Mouse (Mus musculus) hindbrain, embryonic 12.5 days (tissue): Measurements from ENCODE around the gene Wasl. TPM values are rescaled to one million over a fixed set of nuclear protein-coding genes. Genes with fewer than 3 reads are reported as not detected.

Experiments
- ATAC-seq: fragments of 200-750 bp; cut with Nextera tagmentation; 2 replicates; pipeline ENCODE4 v1.8.0; 2017; ENCODE audit warnings: moderate TSS enrichment; ENCODE audit not compliant: low FRiP score
- H3K27ac ChIP-seq: fragments of 300-500 bp; sonication (generic); 2 replicates; pipeline ENCODE4 v1.5.1; 2016; ENCODE audit warnings: mild to moderate bottlenecking
- H3K27me3 ChIP-seq: fragments of 300-500 bp; sonication (generic); 2 replicates; pipeline ENCODE4 v1.6.1; 2016; ENCODE audit warnings: mild to moderate bottlenecking
- H3K36me3 ChIP-seq: fragments of 300-500 bp; sonication (generic); 2 replicates; pipeline ENCODE4 v1.6.1; 2016; ENCODE audit warnings: mild to moderate bottlenecking
- H3K4me1 ChIP-seq: fragments of 300-500 bp; sonication (generic); 2 replicates; pipeline ENCODE4 v1.6.1; 2016
- H3K4me2 ChIP-seq: fragments of 300-500 bp; sonication (generic); replicated peaks from 2 replicates; pipeline ENCODE4 v1.6.1; 2016; ENCODE audit warnings: mild to moderate bottlenecking
- H3K4me3 ChIP-seq: fragments of 300-500 bp; sonication (generic); 2 replicates; pipeline ENCODE4 v1.5.1; 2016; ENCODE audit warnings: mild to moderate bottlenecking
- H3K9ac ChIP-seq: fragments of 300-500 bp; sonication (generic); 2 replicates; pipeline ENCODE4 v1.6.1; 2016; ENCODE audit warnings: mild to moderate bottlenecking, moderate library complexity
- H3K9me3 ChIP-seq: fragments of 300-500 bp; sonication (generic); replicated peaks from 2 replicates; pipeline ENCODE4 v1.6.1; 2016; ENCODE audit warnings: mild to moderate bottlenecking
- WGBS: fragments of 180-500 bp; shearing (Covaris S2); methylation state at CpG from one replicate; pipeline ENCODE4 v1.1.7; 2016; 5-methylcytosine and 5-hydroxymethylcytosine counted together
- polyA plus RNA-seq: library from polyadenylated mRNA; unstranded; fragments of >200 nt; fragmentation: Nextera tagmentation; extraction: Ambion mirVana; gene quantifications from 2 replicates; pipeline ENCODE4 v1.2.1, GENCODE M21; 2016

Wasl gene
- polyA plus RNA-seq, 1 experiment from 2014 or later: 78.9 TPM

DNA sequence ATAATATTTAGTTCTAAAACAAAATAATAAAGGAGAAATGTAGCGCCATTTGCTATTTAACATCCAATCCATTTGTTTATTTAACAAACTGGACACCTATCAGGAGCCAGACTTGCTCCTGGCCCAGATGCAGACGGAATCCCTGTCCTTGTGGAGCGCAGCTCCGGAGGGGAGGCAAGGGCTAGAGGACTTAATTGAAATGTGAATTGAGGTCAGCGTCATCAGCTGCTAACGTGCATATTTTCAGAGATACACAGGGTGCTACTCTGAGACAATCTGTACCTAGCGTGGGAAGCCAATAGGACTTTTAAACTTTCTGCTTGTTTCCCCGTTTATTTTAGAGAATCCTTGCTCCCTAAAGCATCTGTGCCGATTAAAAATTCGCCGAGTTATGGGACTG lies 94.5 kb downstream of the Wasl start:
- no peaks in the 10 kb centered on the region for H3K4me1 ChIP-seq
- no peaks in the 10 kb centered on the region for H3K9me3 ChIP-seq
- H3K27me3 ChIP-seq: no peaks in the 10 kb centered on the region
- no peak overlapping the region for H3K4me2 ChIP-seq
- no peak for ATAC-seq
- no peak overlapping the region for H3K9ac ChIP-seq
- no peaks in the 10 kb centered on the region for H3K36me3 ChIP-seq
- H3K4me3 ChIP-seq: no peak overlapping the region
- no peak overlapping the region for H3K27ac ChIP-seq
- 79% methylated on average over 11 of the region's 11 CpGs for WGBS

DNA sequence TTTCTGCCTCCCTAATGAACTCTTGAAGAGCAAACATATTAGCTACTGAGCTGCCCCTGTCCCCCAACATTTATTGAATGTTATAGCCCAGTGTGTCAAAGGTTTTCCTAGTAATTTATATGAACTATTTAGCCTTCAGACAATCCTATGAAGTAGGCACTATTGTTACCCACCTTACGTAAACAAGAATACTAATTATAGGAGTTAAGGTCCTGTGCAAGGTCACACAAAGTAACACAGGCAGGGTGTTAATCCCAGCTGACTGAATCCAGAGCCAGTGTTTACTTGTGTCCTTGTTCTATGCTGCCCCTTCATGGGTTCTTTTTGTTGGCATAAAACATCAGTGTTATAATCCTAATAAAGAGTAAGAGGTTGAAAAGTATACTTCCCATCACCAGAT lies 95.1 kb downstream of the Wasl start:
- no peak overlapping the region for H3K4me2 ChIP-seq
- H3K9ac ChIP-seq: no peak overlapping the region
- ATAC-seq: no peak
- H3K9me3 ChIP-seq: no peaks in the 10 kb centered on the region
- no peak overlapping the region for H3K27ac ChIP-seq
- H3K27me3 ChIP-seq: no peaks in the 10 kb centered on the region
- 94% methylated on average over 1 of the region's 1 CpGs for WGBS
- H3K4me3 ChIP-seq: no peak overlapping the region
- no peaks in the 10 kb centered on the region for H3K36me3 ChIP-seq
- no peaks in the 10 kb centered on the region for H3K4me1 ChIP-seq

DNA sequence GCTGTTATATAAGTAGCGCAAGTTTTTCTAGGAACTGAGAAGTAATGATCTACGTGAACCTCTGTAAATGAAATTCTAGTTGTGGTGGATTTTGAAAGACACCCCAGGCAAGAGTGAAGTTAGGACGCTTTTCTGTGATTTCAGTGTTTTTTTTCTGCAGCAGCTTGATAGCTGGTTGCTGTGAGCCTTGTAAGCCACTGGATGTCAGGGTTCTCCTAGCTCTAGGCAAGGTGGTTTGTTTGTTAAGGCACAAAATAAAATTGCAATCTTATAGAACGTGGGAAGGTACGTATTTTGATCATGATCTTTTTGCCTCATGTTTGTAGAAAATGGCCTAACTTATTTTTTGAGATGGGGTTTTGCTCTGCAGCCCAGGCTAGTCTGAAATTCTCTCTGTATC lies 95.8 kb downstream of the Wasl start:
- no peak overlapping the region for H3K4me3 ChIP-seq
- no peak for ATAC-seq
- H3K36me3 ChIP-seq: no peaks in the 10 kb centered on the region
- 87% methylated on average over 5 of the region's 5 CpGs for WGBS
- no peaks in the 10 kb centered on the region for H3K4me1 ChIP-seq
- H3K9me3 ChIP-seq: no peaks in the 10 kb centered on the region
- no peaks in the 10 kb centered on the region for H3K27me3 ChIP-seq
- no peak overlapping the region for H3K27ac ChIP-seq
- H3K4me2 ChIP-seq: no peak overlapping the region
- no peak overlapping the region for H3K9ac ChIP-seq

DNA sequence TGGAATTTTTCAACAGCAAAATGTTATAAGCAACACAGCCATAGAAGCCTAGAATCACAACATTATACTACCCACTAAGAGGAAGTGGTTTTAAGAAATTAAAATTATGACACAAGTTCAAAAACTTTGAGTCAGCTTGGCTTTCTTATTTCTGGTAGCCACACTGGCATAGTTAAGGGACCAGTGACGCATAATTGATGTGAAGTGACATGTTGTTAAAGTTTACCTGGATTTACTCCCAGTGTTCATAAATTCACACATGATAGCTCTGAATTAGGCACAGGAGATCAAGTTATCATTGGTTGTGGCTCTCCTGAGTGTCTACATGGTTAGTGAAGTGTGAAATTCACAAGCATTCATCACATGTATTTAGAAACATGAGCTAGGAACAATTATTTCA lies 99.9 kb downstream of the Wasl start:
- H3K9me3 ChIP-seq: no peaks in the 10 kb centered on the region
- H3K4me1 ChIP-seq: no peaks in the 10 kb centered on the region
- no peak overlapping the region for H3K27ac ChIP-seq
- 89% methylated on average over 1 of the region's 1 CpGs for WGBS
- H3K4me2 ChIP-seq: no peak overlapping the region
- H3K4me3 ChIP-seq: no peak overlapping the region
- H3K27me3 ChIP-seq: no peaks in the 10 kb centered on the region
- no peaks in the 10 kb centered on the region for H3K36me3 ChIP-seq
- no peak overlapping the region for H3K9ac ChIP-seq
- ATAC-seq: no peak

DNA sequence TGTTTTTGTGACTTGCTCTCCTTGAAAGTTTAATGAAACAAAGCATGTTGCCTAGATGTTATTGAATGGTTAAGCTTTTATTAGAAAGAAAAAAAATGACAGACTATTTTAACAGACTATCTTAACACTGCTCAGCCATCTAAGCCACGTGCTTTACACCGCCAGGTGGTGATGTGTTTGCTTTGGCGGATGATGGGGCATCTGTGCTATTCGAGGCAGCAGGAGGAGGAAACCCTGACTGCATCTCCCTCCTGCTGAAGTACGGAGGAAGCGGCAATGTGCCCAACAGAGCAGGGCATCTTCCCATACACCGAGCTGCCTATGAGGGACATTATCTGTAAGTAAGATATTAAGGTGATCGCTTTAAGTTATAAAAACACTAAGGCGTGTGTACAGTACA lies 100.7 kb downstream of the Wasl start:
- Histone ChIP-seq H3K27ac (no peak overlapping the region), H3K36me3 (no peaks in the 10 kb centered on the region), H3K4me1 (no peaks in the 10 kb centered on the region), H3K9me3 (no peaks in the 10 kb centered on the region), H3K4me3 (no peak overlapping the region), H3K27me3 (no peaks in the 10 kb centered on the region), H3K4me2 (no peak overlapping the region), H3K9ac (no peak overlapping the region)
- 83% methylated on average over 9 of the region's 9 CpGs for WGBS
- no peak for ATAC-seq

Other genes starting within 250 kb of the Wasl start
- gene Iqub, start 149.9 kb downstream of the Wasl start, polyA plus RNA-seq: 2.6 and 2.8 TPM in 2 replicates
- gene Ndufa5, start 137.0 kb downstream of the Wasl start, polyA plus RNA-seq: 326 TPM in 2 replicates
- 0.08 TPM in 1 of 2 replicates, not detected in the other for gene Asb15, start 136.9 kb downstream of the Wasl start, polyA plus RNA-seq
- not detected in 2 replicates for gene Lmod2, start 67.2 kb downstream of the Wasl start, polyA plus RNA-seq
- gene Hyal6, start 68.2 kb upstream of the Wasl start, polyA plus RNA-seq: not detected in 2 replicates
- gene Hyal4, start 83.3 kb upstream of the Wasl start, polyA plus RNA-seq: not detected in 2 replicates
- not detected in 2 replicates for gene Spam1, start 126.2 kb upstream of the Wasl start, polyA plus RNA-seq
- not detected in 2 replicates for gene Hyal5, start 193.0 kb upstream of the Wasl start, polyA plus RNA-seq